Mouse (Mus musculus): ENCODE measurements around the gene Rpl29. TPM values are rescaled to one million over a fixed set of nuclear protein-coding genes. Genes with fewer than 3 reads are reported as not detected.

Gene Rpl29
- polyA plus RNA-seq, 1 experiment from 2014 or later = 620 TPM

DNA sequence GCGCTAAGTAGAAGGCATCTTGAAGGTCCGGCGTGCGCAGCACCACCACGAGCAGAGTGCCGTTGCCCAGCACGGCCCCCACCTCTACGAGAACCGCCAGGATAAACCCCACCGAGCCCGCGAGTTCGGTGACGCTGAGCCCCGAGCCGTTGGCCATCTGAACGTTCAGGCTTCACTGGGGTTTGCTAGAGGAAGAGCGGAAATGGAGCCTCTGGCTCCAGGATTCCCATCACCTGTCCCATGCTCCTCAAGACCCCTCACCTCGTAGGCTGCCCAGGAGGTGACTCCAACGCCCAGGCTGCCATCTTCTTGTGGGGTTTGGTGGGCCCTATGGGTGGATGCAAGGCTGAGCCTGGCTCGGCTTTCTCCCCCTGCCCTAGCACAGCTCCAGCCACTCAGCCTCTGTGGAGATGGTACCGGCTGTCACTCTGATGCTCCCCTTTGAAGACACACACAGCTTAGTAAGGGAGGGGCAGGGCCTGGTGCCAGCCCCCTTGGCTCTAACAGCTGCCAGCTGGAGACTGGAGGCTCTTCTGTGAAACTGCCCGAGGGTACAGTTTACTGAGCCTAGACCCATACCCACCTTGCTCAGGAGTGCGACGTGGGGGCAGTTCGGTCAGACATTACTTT, 36.4 kb downstream of the Rpl29 start, which contains the start of gene Gpr62:
Gpr62 (minus strand) TSS at position 368 of the 630 bp plus-strand sequence.
- Histone ChIP-seq H3K4me2 (ENCODE audit: low read length) (peak within 1 kb of the TSS; percentile 97), H3K4me3 (ENCODE audit: low read length) (peak within 1 kb of the TSS; percentile 57), H3K27me3 (replicated peaks; ENCODE audit: control insufficient read depth, insufficient read depth, low read length) (no peaks in the 10 kb centered on the region), H3K4me1 (ENCODE audit: control insufficient read depth, insufficient read depth, low read depth, low read length) (peaks cover 18% of the 10 kb centered on the region), H3K9ac (ENCODE audit: low read depth, low read length) (peak within 1 kb of the TSS; percentile 83), H3K36me3 (ENCODE audit: control insufficient read depth, insufficient read depth, low read length) (peaks cover 20% of the 10 kb centered on the region), H3K9me3 (ENCODE audit: control insufficient read depth, low read length) (no peaks in the 10 kb centered on the region), H3K27ac (ENCODE audit: low read depth, low read length) (peak within 1 kb of the TSS; percentile 93)
- peak; percentile 60 for ATAC-seq
- WGBS = 27% methylated on average over 19 of the region's 26 CpGs

DNA sequence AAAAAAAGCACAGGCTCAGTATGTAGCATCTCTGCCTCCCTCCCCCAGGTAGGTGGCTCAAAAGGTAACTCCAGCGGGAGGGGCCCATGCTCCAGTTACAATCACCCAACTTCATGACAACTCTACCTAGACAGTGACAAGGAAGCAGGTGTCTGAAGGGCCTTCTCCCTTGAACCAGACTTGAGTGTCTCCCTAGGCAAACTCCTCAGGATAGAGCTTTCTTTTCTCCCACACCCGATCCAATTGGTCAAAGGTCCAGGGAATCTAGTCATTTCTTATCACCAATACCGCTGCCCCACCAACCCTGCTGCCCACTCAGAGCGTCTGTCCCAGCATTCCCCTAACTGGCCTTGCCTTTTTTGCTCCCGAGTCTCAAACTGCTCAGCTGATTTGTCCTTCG, 37.5 kb downstream of the Rpl29 start:
- WGBS = 88% methylated on average over 6 of the region's 6 CpGs
- H3K4me1 ChIP-seq (ENCODE audit: control insufficient read depth, insufficient read depth, low read depth, low read length) = peaks cover 18% of the 10 kb centered on the region
- no peak overlapping the region for H3K4me2 ChIP-seq (ENCODE audit: low read length)
- ATAC-seq = no peak
- peaks cover 16% of the 10 kb centered on the region for H3K36me3 ChIP-seq (ENCODE audit: control insufficient read depth, insufficient read depth, low read length)
- no peak overlapping the region for H3K27ac ChIP-seq (ENCODE audit: low read depth, low read length)
- no peak overlapping the region for H3K4me3 ChIP-seq (ENCODE audit: low read length)
- H3K9me3 ChIP-seq (ENCODE audit: control insufficient read depth, low read length) = no peaks in the 10 kb centered on the region
- H3K27me3 ChIP-seq (replicated peaks; ENCODE audit: control insufficient read depth, insufficient read depth, low read length) = no peaks in the 10 kb centered on the region
- no peak overlapping the region for H3K9ac ChIP-seq (ENCODE audit: low read depth, low read length)

DNA sequence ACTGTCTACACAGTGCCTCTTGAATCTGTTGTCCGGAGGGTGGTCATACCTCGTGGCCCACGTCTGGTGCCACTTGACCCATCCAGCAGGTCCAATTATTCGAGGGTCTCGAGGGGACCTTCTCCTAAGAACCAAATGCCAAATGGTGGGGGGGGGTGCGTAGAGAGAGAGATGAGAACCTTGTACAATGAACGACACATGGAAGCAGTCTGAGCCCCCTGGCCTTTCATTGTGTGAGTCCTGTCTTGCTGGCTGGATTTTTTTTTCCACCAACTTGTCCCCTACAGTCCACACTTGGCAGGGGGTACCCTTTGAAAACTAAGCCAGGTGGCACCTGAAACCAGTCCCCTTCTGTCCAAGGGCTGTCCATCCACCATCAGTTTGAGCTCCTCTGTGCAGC, 38.5 kb downstream of the Rpl29 start:
- no peak overlapping the region for H3K4me3 ChIP-seq (ENCODE audit: low read length)
- no peak overlapping the region for H3K4me2 ChIP-seq (ENCODE audit: low read length)
- ATAC-seq = no peak
- no peaks in the 10 kb centered on the region for H3K9me3 ChIP-seq (ENCODE audit: control insufficient read depth, low read length)
- H3K27me3 ChIP-seq (replicated peaks; ENCODE audit: control insufficient read depth, insufficient read depth, low read length) = no peaks in the 10 kb centered on the region
- WGBS = 81% methylated on average over 7 of the region's 7 CpGs
- H3K9ac ChIP-seq (ENCODE audit: low read depth, low read length) = no peak overlapping the region
- peaks cover 10% of the 10 kb centered on the region for H3K36me3 ChIP-seq (ENCODE audit: control insufficient read depth, insufficient read depth, low read length)
- peaks cover 18% of the 10 kb centered on the region for H3K4me1 ChIP-seq (ENCODE audit: control insufficient read depth, insufficient read depth, low read depth, low read length)
- H3K27ac ChIP-seq (ENCODE audit: low read depth, low read length) = no peak overlapping the region

DNA sequence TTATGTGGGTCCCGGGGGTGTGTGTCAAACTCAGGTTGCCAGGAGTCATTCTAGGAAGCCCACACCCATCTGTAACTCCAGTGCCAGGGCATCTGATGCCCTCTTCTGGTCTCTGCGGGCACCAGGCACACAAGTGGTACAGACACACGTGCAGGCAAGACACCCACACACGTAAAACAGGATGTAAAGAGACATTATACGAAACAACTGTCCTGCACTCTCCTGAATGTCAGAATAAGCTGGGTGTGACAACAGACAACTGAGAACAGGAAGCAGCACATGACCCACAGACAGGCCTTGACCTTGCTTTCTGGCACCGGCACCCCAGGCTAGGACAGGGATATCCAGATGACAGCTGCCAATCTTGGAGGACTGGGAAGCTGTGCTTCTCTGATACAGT, 40.1 kb downstream of the Rpl29 start:
- no peak overlapping the region for H3K4me2 ChIP-seq (ENCODE audit: low read length)
- ATAC-seq = no peak
- H3K4me3 ChIP-seq (ENCODE audit: low read length) = no peak overlapping the region
- WGBS = 78% methylated on average over 6 of the region's 6 CpGs
- H3K4me1 ChIP-seq (ENCODE audit: control insufficient read depth, insufficient read depth, low read depth, low read length) = peaks cover 17% of the 10 kb centered on the region
- no peak overlapping the region for H3K9ac ChIP-seq (ENCODE audit: low read depth, low read length)
- H3K9me3 ChIP-seq (ENCODE audit: control insufficient read depth, low read length) = no peaks in the 10 kb centered on the region
- H3K36me3 ChIP-seq (ENCODE audit: control insufficient read depth, insufficient read depth, low read length) = peaks cover under 1% of the 10 kb centered on the region; the same call in 1 of the 2 replicates
- H3K27ac ChIP-seq (ENCODE audit: low read depth, low read length) = no peak overlapping the region
- no peaks in the 10 kb centered on the region for H3K27me3 ChIP-seq (replicated peaks; ENCODE audit: control insufficient read depth, insufficient read depth, low read length)

DNA sequence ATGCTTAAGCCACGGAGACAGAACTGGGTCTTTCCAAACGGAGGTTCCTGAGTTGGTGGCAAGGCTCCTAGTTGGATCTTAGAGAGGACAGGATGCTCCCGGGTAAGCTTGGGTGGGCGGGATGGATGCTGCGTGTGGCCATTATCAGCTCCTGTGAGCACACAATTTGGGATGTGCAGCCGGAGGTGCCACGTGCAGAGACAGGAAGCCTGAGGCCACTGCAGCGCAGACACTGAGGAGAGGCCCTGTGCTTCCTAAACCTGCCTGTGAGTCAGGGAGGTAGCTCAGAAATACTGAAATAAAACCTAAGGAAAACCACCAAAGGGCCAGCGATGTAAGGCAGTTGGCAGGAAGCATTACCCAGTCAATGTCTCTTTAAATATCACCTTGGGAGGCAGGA, 40.5 kb downstream of the Rpl29 start:
- 81% methylated on average over 9 of the region's 9 CpGs for WGBS
- Histone ChIP-seq H3K4me3 (ENCODE audit: low read length) (no peak overlapping the region), H3K4me2 (ENCODE audit: low read length) (no peak overlapping the region), H3K36me3 (ENCODE audit: control insufficient read depth, insufficient read depth, low read length) (no peaks in the 10 kb centered on the region), H3K4me1 (ENCODE audit: control insufficient read depth, insufficient read depth, low read depth, low read length) (peaks cover 12% of the 10 kb centered on the region), H3K27me3 (replicated peaks; ENCODE audit: control insufficient read depth, insufficient read depth, low read length) (no peaks in the 10 kb centered on the region), H3K27ac (ENCODE audit: low read depth, low read length) (no peak overlapping the region), H3K9me3 (ENCODE audit: control insufficient read depth, low read length) (no peaks in the 10 kb centered on the region), H3K9ac (ENCODE audit: low read depth, low read length) (no peak overlapping the region)
- ATAC-seq = no peak

DNA sequence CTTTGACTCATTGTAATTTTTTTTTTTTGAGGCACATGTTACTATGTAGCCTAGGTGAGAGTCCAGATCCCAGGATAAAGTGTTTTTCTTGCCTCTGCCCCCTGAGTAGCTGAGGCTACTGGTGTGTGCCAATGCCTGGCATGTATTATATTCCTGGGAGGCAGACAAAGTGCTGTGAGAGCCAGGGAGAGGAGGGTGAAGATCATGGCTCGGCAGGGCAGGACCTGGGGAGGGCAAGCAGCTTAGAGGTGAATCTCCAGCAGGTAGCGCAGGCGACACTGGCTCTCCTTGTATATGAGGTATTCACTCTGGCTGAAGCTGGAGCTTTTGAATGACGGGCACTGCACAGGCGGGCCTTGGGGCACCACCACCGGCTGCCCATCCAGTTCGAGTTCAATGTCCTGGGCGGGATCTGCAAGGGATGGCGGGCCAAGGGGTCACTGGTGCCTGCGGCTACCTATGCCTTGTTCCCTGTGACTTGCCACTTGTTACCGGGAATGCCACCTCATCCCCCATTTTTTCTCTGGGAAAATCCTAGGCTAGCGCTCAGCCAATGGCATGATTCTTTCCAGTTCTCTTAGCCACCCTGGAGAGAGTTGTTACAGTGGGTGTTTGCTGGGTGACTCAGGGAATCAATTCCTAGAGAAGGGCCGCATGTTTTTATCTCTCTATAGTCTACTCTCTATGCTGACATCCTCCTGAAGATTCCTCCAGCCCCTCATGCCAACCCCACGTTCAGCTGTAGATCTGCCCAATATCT, 41.9 kb downstream of the Rpl29 start:
- no peaks in the 10 kb centered on the region for H3K9me3 ChIP-seq (ENCODE audit: control insufficient read depth, low read length)
- H3K27me3 ChIP-seq (replicated peaks; ENCODE audit: control insufficient read depth, insufficient read depth, low read length) = no peaks in the 10 kb centered on the region
- WGBS = 70% methylated on average over 14 of the region's 14 CpGs
- ATAC-seq = no peak
- no peak overlapping the region for H3K9ac ChIP-seq (ENCODE audit: low read depth, low read length)
- H3K27ac ChIP-seq (ENCODE audit: low read depth, low read length) = no peak overlapping the region
- H3K4me1 ChIP-seq (ENCODE audit: control insufficient read depth, insufficient read depth, low read depth, low read length) = no peaks in the 10 kb centered on the region; the same call in 1 of the 2 replicates
- no peak overlapping the region for H3K4me3 ChIP-seq (ENCODE audit: low read length)
- no peak overlapping the region for H3K4me2 ChIP-seq (ENCODE audit: low read length)
- no peaks in the 10 kb centered on the region for H3K36me3 ChIP-seq (ENCODE audit: control insufficient read depth, insufficient read depth, low read length)

DNA sequence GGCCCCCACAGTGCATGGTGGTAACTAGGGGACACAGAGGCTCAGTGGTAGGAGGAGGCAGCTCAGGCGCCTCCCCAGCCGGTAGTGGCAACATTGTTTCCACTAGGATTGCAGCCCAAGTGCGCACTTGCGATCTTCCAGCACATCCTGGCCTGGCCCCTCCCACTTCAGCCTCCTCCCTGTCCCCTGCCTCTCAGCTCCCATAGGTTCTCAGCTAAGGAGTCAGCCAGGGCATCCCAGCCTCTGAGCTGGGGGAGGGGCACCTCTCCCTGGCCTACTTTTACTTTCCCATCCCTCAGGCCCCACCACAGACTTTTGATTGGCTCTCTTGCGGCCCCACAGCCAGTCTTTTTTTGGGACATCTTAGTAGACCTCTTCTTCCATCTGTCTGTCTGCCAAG, 42.6 kb downstream of the Rpl29 start:
- Histone ChIP-seq H3K9ac (ENCODE audit: low read depth, low read length) (no peak overlapping the region), H3K27me3 (replicated peaks; ENCODE audit: control insufficient read depth, insufficient read depth, low read length) (no peaks in the 10 kb centered on the region), H3K9me3 (ENCODE audit: control insufficient read depth, low read length) (no peaks in the 10 kb centered on the region), H3K36me3 (ENCODE audit: control insufficient read depth, insufficient read depth, low read length) (no peaks in the 10 kb centered on the region), H3K4me1 (ENCODE audit: control insufficient read depth, insufficient read depth, low read depth, low read length) (no peaks in the 10 kb centered on the region; the same call in 1 of the 2 replicates), H3K4me3 (ENCODE audit: low read length) (no peak overlapping the region), H3K27ac (ENCODE audit: low read depth, low read length) (no peak overlapping the region), H3K4me2 (ENCODE audit: low read length) (no peak overlapping the region)
- no peak for ATAC-seq
- 29% methylated on average over 5 of the region's 5 CpGs for WGBS

DNA sequence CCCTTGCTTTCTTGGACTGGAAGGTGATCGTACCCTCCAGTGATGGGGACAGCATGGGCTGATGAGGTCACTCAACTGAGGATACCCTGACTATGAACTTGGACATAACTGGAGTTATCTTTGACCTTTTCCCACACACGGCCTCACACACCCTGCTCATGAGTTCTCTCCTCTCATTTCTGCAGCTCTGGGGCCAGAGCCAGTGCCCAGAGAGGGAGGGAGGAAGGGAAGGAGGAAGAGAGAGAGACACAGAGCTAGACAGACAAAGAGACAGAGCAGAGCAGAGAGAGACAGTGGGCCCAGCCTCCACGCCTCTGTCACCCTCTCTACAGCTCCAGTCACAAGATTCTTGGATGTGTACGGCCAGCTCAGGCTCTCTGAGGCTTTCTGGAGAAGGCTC, 43.1 kb downstream of the Rpl29 start:
- no peaks in the 10 kb centered on the region for H3K36me3 ChIP-seq (ENCODE audit: control insufficient read depth, insufficient read depth, low read length)
- H3K9ac ChIP-seq (ENCODE audit: low read depth, low read length) = no peak overlapping the region
- no peak overlapping the region for H3K27ac ChIP-seq (ENCODE audit: low read depth, low read length)
- H3K4me1 ChIP-seq (ENCODE audit: control insufficient read depth, insufficient read depth, low read depth, low read length) = no peaks in the 10 kb centered on the region; the same call in 1 of the 2 replicates
- no peaks in the 10 kb centered on the region for H3K27me3 ChIP-seq (replicated peaks; ENCODE audit: control insufficient read depth, insufficient read depth, low read length)
- H3K4me2 ChIP-seq (ENCODE audit: low read length) = no peak overlapping the region
- no peak for ATAC-seq
- 64% methylated on average over 4 of the region's 4 CpGs for WGBS
- H3K4me3 ChIP-seq (ENCODE audit: low read length) = no peak overlapping the region
- H3K9me3 ChIP-seq (ENCODE audit: control insufficient read depth, low read length) = no peaks in the 10 kb centered on the region

DNA sequence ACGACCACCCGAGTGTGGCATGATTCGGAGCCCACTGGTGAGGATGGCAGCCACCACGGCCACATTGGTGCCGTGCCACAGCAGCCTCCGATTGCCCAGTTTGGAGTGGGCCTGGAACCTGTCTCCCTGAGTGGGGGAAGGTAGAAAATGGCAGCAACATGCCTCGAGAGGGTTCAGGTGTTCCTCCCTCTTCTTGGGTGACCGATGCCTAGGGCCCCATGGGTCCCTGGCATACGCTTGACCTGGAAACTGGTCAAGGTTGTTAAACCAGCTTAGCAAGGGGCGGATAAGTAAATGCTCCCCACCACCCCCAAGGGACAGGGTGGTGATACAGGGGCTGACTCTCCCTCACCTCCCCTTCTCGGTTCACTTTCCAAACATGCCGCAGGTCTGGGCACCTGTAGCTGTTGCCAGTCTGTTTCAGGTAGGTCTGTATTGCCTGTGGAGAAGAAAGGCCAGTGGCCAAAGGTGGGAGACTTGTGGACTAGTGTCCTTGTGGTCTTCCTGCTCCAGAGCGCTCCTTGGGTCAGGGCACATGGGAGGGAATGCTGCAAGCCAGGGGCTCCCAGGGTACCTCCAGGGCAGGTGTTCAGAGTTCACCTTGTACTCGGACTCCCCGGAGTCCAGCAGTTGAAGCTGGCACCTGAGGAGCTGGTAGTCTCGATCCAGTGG, 44.0 kb downstream of the Rpl29 start:
- ATAC-seq = no peak
- Histone ChIP-seq H3K9ac (ENCODE audit: low read depth, low read length) (no peak overlapping the region), H3K9me3 (ENCODE audit: control insufficient read depth, low read length) (no peaks in the 10 kb centered on the region), H3K4me3 (ENCODE audit: low read length) (no peak overlapping the region), H3K27me3 (replicated peaks; ENCODE audit: control insufficient read depth, insufficient read depth, low read length) (no peaks in the 10 kb centered on the region), H3K4me2 (ENCODE audit: low read length) (no peak overlapping the region), H3K36me3 (ENCODE audit: control insufficient read depth, insufficient read depth, low read length) (no peaks in the 10 kb centered on the region), H3K4me1 (ENCODE audit: control insufficient read depth, insufficient read depth, low read depth, low read length) (peaks cover 5% of the 10 kb centered on the region), H3K27ac (ENCODE audit: low read depth, low read length) (no peak overlapping the region)
- WGBS = 89% methylated on average over 16 of the region's 16 CpGs
